Mouse (Mus musculus) G1E-ER4 (cell line): Measurements from ENCODE around the gene Entpd6. TPM values are rescaled to one million over a fixed set of nuclear protein-coding genes. Genes with fewer than 3 reads are reported as not detected.

Experiments used
- GATA1 ChIP-seq: IDR thresholded peaks from one replicate; pipeline ENCODE4 v1.8.0; 2012; ENCODE audit warnings: low read length, inconsistent platforms
- polyA plus RNA-seq: library from polyadenylated mRNA; stranded (reverse); fragments of >175 nt; gene quantifications from 2 replicates; pipeline ENCODE4 v1.2.3, GENCODE M21; 2012

Entpd6 gene
- polyA plus RNA-seq, 1 experiment = 35.3 TPM

GRCm38 (mm10) chr2:150818742-150819141, 69.9 kb downstream of the Entpd6 start:
- TF ChIP-seq GATA1 = no peak

DNA sequence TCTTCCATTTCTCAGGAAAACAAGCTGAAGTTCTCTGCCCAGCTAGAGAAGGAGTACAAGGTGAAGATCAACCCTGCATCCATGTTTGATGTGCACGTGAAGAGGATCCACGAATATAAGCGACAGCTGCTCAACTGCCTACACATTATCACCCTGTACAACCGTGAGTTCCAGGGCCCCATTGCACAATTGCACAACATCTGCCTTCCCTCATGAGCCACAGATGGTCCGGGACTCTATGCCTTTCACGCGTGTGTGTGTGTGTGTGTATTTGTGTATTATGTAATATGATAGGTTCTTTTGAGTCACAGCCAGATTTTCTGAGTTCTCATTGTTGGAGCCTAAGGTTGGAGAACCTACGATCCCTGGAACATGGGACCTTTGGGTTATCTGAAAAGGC, 71.9 kb downstream of the Entpd6 start:
- no peak for TF ChIP-seq GATA1

Other genes with a start within 250 kb of the Entpd6 start
- 0.33 and 0.37 TPM in 2 replicates for gene Cst7, start 178.6 kb upstream of the Entpd6 start, polyA plus RNA-seq
- gene Apmap, start 140.5 kb upstream of the Entpd6 start, polyA plus RNA-seq = 49.8 and 56.2 TPM in 2 replicates
- gene Acss1, start 80.5 kb upstream of the Entpd6 start, polyA plus RNA-seq = 21.2 and 34.7 TPM in 2 replicates
- not detected in 2 replicates for gene Vsx1, start 59.7 kb upstream of the Entpd6 start, polyA plus RNA-seq
- 4.3 and 7.0 TPM in 2 replicates for gene Pygb, start 37.7 kb downstream of the Entpd6 start, polyA plus RNA-seq
- 27.8 and 38.3 TPM in 2 replicates for gene Abhd12, start 155.7 kb downstream of the Entpd6 start, polyA plus RNA-seq
- gene Gins1, start 156.4 kb downstream of the Entpd6 start, polyA plus RNA-seq = 23.6 and 23.9 TPM in 2 replicates